Mouse (Mus musculus): ENCODE data around the gene Sez6. TPM values are rescaled to one million over a fixed set of nuclear protein-coding genes. Genes with fewer than 3 reads are reported as not detected.

The Sez6 gene
- polyA plus RNA-seq, 1 experiment from 2014 or later, result 0.20 TPM

GRCm38 (mm10) chr11:77968786-77969185 is 38.2 kb downstream of the Sez6 start:
- WGBS, result 48% methylated on average over 4 of the region's 4 CpGs
- no peaks in the 10 kb centered on the region for H3K9me3 ChIP-seq
- H3K9ac ChIP-seq, result no peak overlapping the region
- peaks cover 17% of the 10 kb centered on the region for H3K4me1 ChIP-seq
- H3K4me2 ChIP-seq, result no peak overlapping the region
- no peaks in the 10 kb centered on the region for H3K36me3 ChIP-seq
- H3K27ac ChIP-seq (replicated peaks), result no peak overlapping the region
- no peak overlapping the region for H3K4me3 ChIP-seq
- peaks cover 67% of the 10 kb centered on the region for H3K27me3 ChIP-seq (replicated peaks)
- no peak for ATAC-seq (ENCODE audit: extremely low read depth, insufficient number of reproducible peaks, low FRiP score, low TSS enrichment)

GRCm38 (mm10) chr11:77970718-77971117 is 40.1 kb downstream of the Sez6 start:
- no peak overlapping the region for H3K27ac ChIP-seq (replicated peaks)
- H3K27me3 ChIP-seq (replicated peaks), result peaks cover 79% of the 10 kb centered on the region
- no peaks in the 10 kb centered on the region for H3K9me3 ChIP-seq
- no peak overlapping the region for H3K4me3 ChIP-seq
- H3K36me3 ChIP-seq, result no peaks in the 10 kb centered on the region
- ATAC-seq (ENCODE audit: extremely low read depth, insufficient number of reproducible peaks, low FRiP score, low TSS enrichment), result no peak
- WGBS, result 77% methylated on average over 6 of the region's 6 CpGs
- H3K4me2 ChIP-seq, result no peak overlapping the region
- no peak overlapping the region for H3K9ac ChIP-seq
- peaks cover 2% of the 10 kb centered on the region for H3K4me1 ChIP-seq

GRCm38 (mm10) chr11:77973520-77973919 is 42.9 kb downstream of the Sez6 start:
- Histone ChIP-seq H3K27ac (replicated peaks) (no peak overlapping the region), H3K4me3 (no peak overlapping the region), H3K9me3 (no peaks in the 10 kb centered on the region), H3K4me1 (no peaks in the 10 kb centered on the region), H3K9ac (no peak overlapping the region), H3K4me2 (no peak overlapping the region), H3K27me3 (replicated peaks) (peaks cover 87% of the 10 kb centered on the region), H3K36me3 (no peaks in the 10 kb centered on the region)
- WGBS, result 78% methylated on average over 7 of the region's 7 CpGs
- ATAC-seq (ENCODE audit: extremely low read depth, insufficient number of reproducible peaks, low FRiP score, low TSS enrichment), result no peak

GRCm38 (mm10) chr11:77974325-77974724 is 43.7 kb downstream of the Sez6 start:
- WGBS, result 39% methylated on average over 15 of the region's 15 CpGs
- H3K9ac ChIP-seq, result no peak overlapping the region
- H3K4me2 ChIP-seq, result no peak overlapping the region
- no peak overlapping the region for H3K4me3 ChIP-seq
- H3K4me1 ChIP-seq, result no peaks in the 10 kb centered on the region
- no peak overlapping the region for H3K27ac ChIP-seq (replicated peaks)
- ATAC-seq (ENCODE audit: extremely low read depth, insufficient number of reproducible peaks, low FRiP score, low TSS enrichment), result no peak
- H3K27me3 ChIP-seq (replicated peaks), result peaks cover 87% of the 10 kb centered on the region
- H3K9me3 ChIP-seq, result no peaks in the 10 kb centered on the region
- H3K36me3 ChIP-seq, result no peaks in the 10 kb centered on the region

GRCm38 (mm10) chr11:77975873-77976272 is 45.3 kb downstream of the Sez6 start:
- H3K4me3 ChIP-seq, result no peak overlapping the region
- 26% methylated on average over 4 of the region's 4 CpGs for WGBS
- no peaks in the 10 kb centered on the region for H3K4me1 ChIP-seq
- H3K9ac ChIP-seq, result no peak overlapping the region
- H3K36me3 ChIP-seq, result no peaks in the 10 kb centered on the region
- ATAC-seq (ENCODE audit: extremely low read depth, insufficient number of reproducible peaks, low FRiP score, low TSS enrichment), result no peak
- no peak overlapping the region for H3K4me2 ChIP-seq
- H3K27me3 ChIP-seq (replicated peaks), result peaks cover 80% of the 10 kb centered on the region
- no peak overlapping the region for H3K27ac ChIP-seq (replicated peaks)
- H3K9me3 ChIP-seq, result no peaks in the 10 kb centered on the region

- WGBS, result 69% methylated on average over 6 of the region's 6 CpGs
- H3K4me2 ChIP-seq, result no peak overlapping the region
- no peak overlapping the region for H3K4me3 ChIP-seq
- peaks cover 5% of the 10 kb centered on the region for H3K4me1 ChIP-seq
- ATAC-seq (ENCODE audit: extremely low read depth, insufficient number of reproducible peaks, low FRiP score, low TSS enrichment), result no peak
- H3K9me3 ChIP-seq, result no peaks in the 10 kb centered on the region
- H3K9ac ChIP-seq, result no peak overlapping the region
- no peaks in the 10 kb centered on the region for H3K36me3 ChIP-seq
- peaks cover 60% of the 10 kb centered on the region for H3K27me3 ChIP-seq (replicated peaks)
- no peak overlapping the region for H3K27ac ChIP-seq (replicated peaks)
Measured at GRCm38 (mm10) chr11:77978161-77978560, 47.6 kb downstream of the Sez6 start.

- WGBS, result 75% methylated on average over 8 of the region's 8 CpGs
- ATAC-seq (ENCODE audit: extremely low read depth, insufficient number of reproducible peaks, low FRiP score, low TSS enrichment), result no peak
Measured at GRCm38 (mm10) chr11:77979221-77979809, 48.7 kb downstream of the Sez6 start.

GRCm38 (mm10) chr11:77980281-77981204 is 49.9 kb downstream of the Sez6 start:
- 31% methylated on average over 11 of the region's 11 CpGs for WGBS
- Histone ChIP-seq H3K9me3 (no peaks in the 10 kb centered on the region), H3K4me1 (peaks cover 10% of the 10 kb centered on the region), H3K9ac (no peak overlapping the region), H3K4me2 (peak overlapping the region; percentile 70), H3K27me3 (replicated peaks) (peaks cover 36% of the 10 kb centered on the region), H3K4me3 (no peak overlapping the region; the same call in 1 of the 2 replicates), H3K27ac (replicated peaks) (no peak overlapping the region), H3K36me3 (no peaks in the 10 kb centered on the region)
- ATAC-seq (ENCODE audit: extremely low read depth, insufficient number of reproducible peaks, low FRiP score, low TSS enrichment), result no peak

More at GRCm38 (mm10) chr11:77979221-77979809, 48.7 kb downstream of the Sez6 start:
- Histone ChIP-seq H3K9ac (no peak overlapping the region), H3K36me3 (no peaks in the 10 kb centered on the region), H3K4me3 (no peak overlapping the region), H3K4me2 (no peak overlapping the region), H3K9me3 (no peaks in the 10 kb centered on the region), H3K4me1 (peaks cover 5% of the 10 kb centered on the region), H3K27me3 (replicated peaks) (peaks cover 48% of the 10 kb centered on the region), H3K27ac (replicated peaks) (no peak overlapping the region)

- H3K27me3 ChIP-seq (replicated peaks), result peaks cover 23% of the 10 kb centered on the region
- WGBS, result under 1% methylated on average over 29 of the region's 29 CpGs
- peak overlapping the region; percentile 70 for H3K4me2 ChIP-seq
- H3K9me3 ChIP-seq, result no peaks in the 10 kb centered on the region
- peaks cover 12% of the 10 kb centered on the region for H3K36me3 ChIP-seq
- peak overlapping the region; percentile 96 for H3K27ac ChIP-seq (replicated peaks)
- peak overlapping the region; percentile 86 for H3K4me3 ChIP-seq
- H3K4me1 ChIP-seq, result peaks cover 20% of the 10 kb centered on the region
- H3K9ac ChIP-seq, result peak overlapping the region; percentile 75
- ATAC-seq (ENCODE audit: extremely low read depth, insufficient number of reproducible peaks, low FRiP score, low TSS enrichment), result peak; percentile 71
Measured at GRCm38 (mm10) chr11:77981609-77982440, 51.2 kb downstream of the Sez6 start.

- peak within 1 kb of the TSS; percentile 86 for H3K4me3 ChIP-seq
- H3K9ac ChIP-seq, result peak within 1 kb of the TSS; percentile 99
- peak; percentile 85 for ATAC-seq (ENCODE audit: extremely low read depth, insufficient number of reproducible peaks, low FRiP score, low TSS enrichment)
- peaks cover 17% of the 10 kb centered on the region for H3K27me3 ChIP-seq (replicated peaks)
- no peaks in the 10 kb centered on the region for H3K9me3 ChIP-seq
- peak within 1 kb of the TSS; percentile 87 for H3K4me2 ChIP-seq
- under 1% methylated on average over 62 of the region's 62 CpGs for WGBS
- peak within 1 kb of the TSS; percentile 96 for H3K27ac ChIP-seq (replicated peaks)
- H3K36me3 ChIP-seq, result peaks cover 18% of the 10 kb centered on the region
- H3K4me1 ChIP-seq, result peaks cover 20% of the 10 kb centered on the region
Measured at GRCm38 (mm10) chr11:77982441-77982905, 51.9 kb downstream of the Sez6 start, which contains the start of gene Phf12. Gene Phf12, plus strand, starts transcription at chr11:77982754.
